Mouse (Mus musculus): ENCODE measurements at regions not wholly inside any gene's neighbourhood (a gene's known extent, or its start where the extent isn't known, plus 50 kb on each side); places are given as distances from the start of the nearest gene placed in this dataset.

- TF ChIP-seq CTCF (IDR thresholded peaks at IDR 0.05; ENCODE audit: borderline replicate concordance, extremely low read depth, insufficient read depth, insufficient read length): no peak
- TF ChIP-seq POLR2A (IDR thresholded peaks at IDR 0.05; ENCODE audit: borderline replicate concordance, extremely low read depth, insufficient read depth, insufficient read length, poor library complexity, severe bottlenecking): no peak
Measured at GRCm38 (mm10) chr6:143315859-143316258, 148.8 kb downstream of the Etnk1 start.

All from brain, embryonic 14.5 days (tissue).